Mouse (Mus musculus) MEL (cell line): ENCODE data around the gene Olfr638.

Source experiments
- BHLHE40 ChIP-seq: IDR thresholded peaks from 2 replicates; pipeline ENCODE4 v1.6.1; 2012; ENCODE audit warnings: low read depth, mild to moderate bottlenecking, inconsistent platforms, low read length, improper control_type of control experiment, borderline replicate concordance
- CTCF ChIP-seq, 3 experiments: IDR thresholded peaks in 2 of 3; conservative IDR thresholded peaks in 1 of 3; 2 replicates each; pipeline ENCODE4 v1.5.1; 2011 to 2012; ENCODE audit warnings: low read length in 3 of 3, low read depth in 2 of 3, mild to moderate bottlenecking in 2 of 3, improper control_type of control experiment in 1 of 3, inconsistent platforms in 1 of 3, mixed read lengths in 1 of 3, moderate library complexity in 1 of 3; ENCODE audit not compliant: control insufficient read depth in 1 of 3, insufficient read depth in 1 of 3, poor library complexity in 1 of 3, severe bottlenecking in 1 of 3
- EP300 ChIP-seq, 2 experiments: IDR thresholded peaks; 2 replicates each; pipeline ENCODE4 v1.6.1; 2011; ENCODE audit warnings: improper control_type of control experiment in 2 of 2, low read length in 2 of 2, low read depth in 1 of 2, mild to moderate bottlenecking in 1 of 2
- GATA1 ChIP-seq: IDR thresholded peaks from 2 replicates; pipeline ENCODE4 v1.6.1; 2011; ENCODE audit warnings: low read depth, low read length, improper control_type of control experiment
- MXI1 ChIP-seq: IDR thresholded peaks from 2 replicates; pipeline ENCODE4 v1.6.1; 2011; ENCODE audit warnings: mild to moderate bottlenecking, low read depth, low read length, improper control_type of control experiment
- POLR2A ChIP-seq, 2 experiments: IDR thresholded peaks; 2 replicates each; pipeline ENCODE4 v1.6.1; 2011 to 2012; ENCODE audit warnings: low read length in 2 of 2, mild to moderate bottlenecking in 2 of 2, control low read depth in 1 of 2, improper control_type of control experiment in 1 of 2, low read depth in 1 of 2, moderate library complexity in 1 of 2; ENCODE audit not compliant: control insufficient read depth in 1 of 2, insufficient read depth in 1 of 2, poor library complexity in 1 of 2
- POLR2AphosphoS2 ChIP-seq: IDR thresholded peaks from 2 replicates; pipeline ENCODE4 v1.6.1; 2011; ENCODE audit warnings: low read length, improper control_type of control experiment
- TAL1 ChIP-seq: IDR thresholded peaks from 2 replicates; pipeline ENCODE4 v1.6.1; 2012; ENCODE audit warnings: mild to moderate bottlenecking, inconsistent platforms, low read length, moderate library complexity, mixed read lengths
- ZC3H11A ChIP-seq: IDR thresholded peaks from 2 replicates; pipeline ENCODE4 v1.6.1; 2012; ENCODE audit warnings: low read depth, mild to moderate bottlenecking, inconsistent platforms, low read length, improper control_type of control experiment

- no peak for TF ChIP-seq ZC3H11A
- TF ChIP-seq MXI1 = no peak
- TF ChIP-seq EP300 (IDR thresholded peaks at IDR 0.05; ENCODE audit: low read depth in 1 of 2, low read length in 2 of 2) = no peak
- no peak for TF ChIP-seq BHLHE40
- no peak for TF ChIP-seq POLR2A (IDR thresholded peaks at IDR 0.05; ENCODE audit: control insufficient read depth in 1 of 2, insufficient read depth in 1 of 2, low read depth in 1 of 2, low read length in 2 of 2, poor library complexity in 1 of 2)
- no peak for TF ChIP-seq CTCF (IDR thresholded peaks at IDR 0.05 in 2 of 3, conservative IDR thresholded peaks at IDR 0.05 in 1 of 3; ENCODE audit: control insufficient read depth in 1 of 3, insufficient read depth in 1 of 3, low read depth in 2 of 3, low read length in 3 of 3, poor library complexity in 1 of 3, severe bottlenecking in 1 of 3)
- no peak for TF ChIP-seq POLR2AphosphoS2
- TF ChIP-seq TAL1 = no peak
- no peak for TF ChIP-seq GATA1
These were observed 36.6 kb downstream of the Olfr638 start, which contains the start of gene Olfr641 for GRCm38 (mm10) chr7:104035145-104035544.
